Mouse (Mus musculus): ENCODE measurements around the gene Slc35b4. TPM values are rescaled to one million over a fixed set of nuclear protein-coding genes. Genes with fewer than 3 reads are reported as not detected.

Gene Slc35b4
- total and polyA plus RNA-seq, 3 experiments = 1.1 to 20.0 (median 16.7) TPM

DNA sequence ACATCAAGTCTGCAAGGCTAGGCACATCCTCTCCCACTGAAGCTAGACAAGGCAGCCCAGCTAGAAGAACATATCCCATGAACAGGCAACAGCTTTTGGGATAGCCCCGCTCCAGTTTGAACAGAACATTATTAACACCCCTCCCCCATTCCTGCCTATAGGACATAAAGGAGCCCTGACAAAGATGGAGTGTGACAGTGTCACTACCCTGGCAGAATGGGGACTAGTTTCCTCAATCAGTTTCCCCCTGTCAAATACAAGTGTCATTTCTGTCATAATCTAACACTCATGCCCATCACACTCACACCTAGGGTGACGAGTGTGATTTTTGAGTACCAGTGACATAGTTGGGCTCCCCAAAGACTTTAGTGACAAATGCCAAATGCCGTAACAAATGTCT is 28.9 kb downstream of the Slc35b4 start:
- H3K4me3 ChIP-seq (ENCODE audit: low read depth, low read length) = no peak overlapping the region
- ATAC-seq (ENCODE audit: extremely low read depth, insufficient number of reproducible peaks, low FRiP score, poor library complexity, severe bottlenecking) = no peak
- no peak for TF ChIP-seq POLR2AphosphoS5 (IDR thresholded peaks at IDR 0.05; ENCODE audit: insufficient replicate concordance, low read depth, low read length)
- TF ChIP-seq CTCF (IDR thresholded peaks at IDR 0.05; ENCODE audit: low read depth, low read length) = no peak
- no peak for TF ChIP-seq TAL1 (conservative IDR thresholded peaks at IDR 0.05; ENCODE audit: low read depth, low read length)
- no peak for TF ChIP-seq GATA1 (IDR thresholded peaks at IDR 0.05; ENCODE audit: borderline replicate concordance, low read length)
- no peaks in the 10 kb centered on the region for H3K36me3 ChIP-seq (replicated peaks)
- H3K9me3 ChIP-seq (replicated peaks) = peaks cover 4% of the 10 kb centered on the region
- no peak for DNase-seq (ENCODE audit: low spot score)
- H3K4me1 ChIP-seq (ENCODE audit: insufficient read depth, low read depth, low read length) = 0 out of 2 replicates have a peak, but pooled peaks cover 3% of the 10 kb centered on the region
- peaks cover 5% of the 10 kb centered on the region; the same call in 1 of the 2 replicates for H3K27me3 ChIP-seq (ENCODE audit: insufficient read depth, low read length)

- Histone ChIP-seq H3K9me3 (replicated peaks) (peaks cover 4% of the 10 kb centered on the region), H3K4me1 (ENCODE audit: insufficient read depth, low read depth, low read length) (0 out of 2 replicates have a peak, but pooled peaks cover 3% of the 10 kb centered on the region), H3K4me3 (ENCODE audit: low read depth, low read length) (no peak overlapping the region), H3K36me3 (replicated peaks) (no peaks in the 10 kb centered on the region), H3K27me3 (ENCODE audit: insufficient read depth, low read length) (peaks cover 5% of the 10 kb centered on the region)
- no peak for DNase-seq (ENCODE audit: low spot score)
- ATAC-seq (ENCODE audit: extremely low read depth, insufficient number of reproducible peaks, low FRiP score, poor library complexity, severe bottlenecking) = no peak
- no peak for TF ChIP-seq POLR2AphosphoS5 (IDR thresholded peaks at IDR 0.05; ENCODE audit: insufficient replicate concordance, low read depth, low read length)
- no peak for TF ChIP-seq GATA1 (IDR thresholded peaks at IDR 0.05; ENCODE audit: borderline replicate concordance, low read length)
- TF ChIP-seq CTCF (IDR thresholded peaks at IDR 0.05; ENCODE audit: low read depth, low read length) = no peak
- no peak for TF ChIP-seq GATA2 (IDR thresholded peaks at IDR 0.05; ENCODE audit: borderline replicate concordance, low read depth, low read length)
- TF ChIP-seq TAL1 (conservative IDR thresholded peaks at IDR 0.05; ENCODE audit: low read depth, low read length) = no peak
Measured at GRCm38 (mm10) chr6:34146042-34146441, 30.9 kb downstream of the Slc35b4 start.

- ATAC-seq (ENCODE audit: extremely low read depth, insufficient number of reproducible peaks, low FRiP score, poor library complexity, severe bottlenecking) = no peak
- Histone ChIP-seq H3K4me3 (ENCODE audit: low read depth, low read length) (no peak overlapping the region), H3K36me3 (replicated peaks) (no peaks in the 10 kb centered on the region), H3K9me3 (replicated peaks) (peaks cover 4% of the 10 kb centered on the region), H3K27me3 (ENCODE audit: insufficient read depth, low read length) (peaks cover 22% of the 10 kb centered on the region), H3K4me1 (ENCODE audit: insufficient read depth, low read depth, low read length) (no peaks in the 10 kb centered on the region)
- TF ChIP-seq POLR2AphosphoS5 (IDR thresholded peaks at IDR 0.05; ENCODE audit: insufficient replicate concordance, low read depth, low read length) (no peak), CTCF (IDR thresholded peaks at IDR 0.05; ENCODE audit: low read depth, low read length) (no peak), TAL1 (conservative IDR thresholded peaks at IDR 0.05; ENCODE audit: low read depth, low read length) (no peak), GATA1 (IDR thresholded peaks at IDR 0.05; ENCODE audit: borderline replicate concordance, low read length) (no peak), GATA2 (IDR thresholded peaks at IDR 0.05; ENCODE audit: borderline replicate concordance, low read depth, low read length) (no peak)
- no peak for DNase-seq (ENCODE audit: low spot score)
Measured at GRCm38 (mm10) chr6:34142931-34143330, 34.0 kb downstream of the Slc35b4 start.

- peaks cover 17% of the 10 kb centered on the region for H3K27me3 ChIP-seq (ENCODE audit: insufficient read depth, low read length)
- TF ChIP-seq GATA2 (IDR thresholded peaks at IDR 0.05; ENCODE audit: borderline replicate concordance, low read depth, low read length) (no peak), CTCF (IDR thresholded peaks at IDR 0.05; ENCODE audit: low read depth, low read length) (no peak), POLR2AphosphoS5 (IDR thresholded peaks at IDR 0.05; ENCODE audit: insufficient replicate concordance, low read depth, low read length) (no peak), GATA1 (IDR thresholded peaks at IDR 0.05; ENCODE audit: borderline replicate concordance, low read length) (no peak), TAL1 (conservative IDR thresholded peaks at IDR 0.05; ENCODE audit: low read depth, low read length) (no peak)
- ATAC-seq (ENCODE audit: extremely low read depth, insufficient number of reproducible peaks, low FRiP score, poor library complexity, severe bottlenecking) (no peak), DNase-seq (ENCODE audit: low spot score) (no peak)
- H3K9me3 ChIP-seq (replicated peaks) = no peaks in the 10 kb centered on the region
- H3K4me1 ChIP-seq (ENCODE audit: insufficient read depth, low read depth, low read length) = no peaks in the 10 kb centered on the region
- no peak overlapping the region for H3K4me3 ChIP-seq (ENCODE audit: low read depth, low read length)
- no peaks in the 10 kb centered on the region for H3K36me3 ChIP-seq (replicated peaks)
Measured at GRCm38 (mm10) chr6:34138366-34138765, 38.5 kb downstream of the Slc35b4 start.

DNA sequence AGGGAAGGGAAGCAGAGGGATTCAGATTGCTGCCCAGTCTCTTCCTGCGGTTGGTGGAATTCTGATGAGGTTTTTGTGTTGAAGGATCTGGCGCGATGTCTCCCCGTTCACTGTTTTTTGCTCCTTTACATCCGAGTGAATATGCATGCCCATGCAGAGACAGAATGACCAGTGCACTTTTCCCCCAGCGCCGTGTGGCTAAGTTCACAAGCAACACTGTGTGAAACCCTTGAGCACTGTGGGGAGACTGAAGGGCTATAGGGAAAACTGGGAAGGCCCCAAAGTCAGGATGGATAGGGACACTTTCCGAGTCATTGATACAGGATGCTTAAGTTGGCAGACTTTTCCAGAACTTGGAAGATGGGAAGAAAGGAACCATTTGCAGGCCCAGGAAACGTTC is 44.5 kb downstream of the Slc35b4 start:
- DNase-seq (ENCODE audit: low spot score) (no peak), ATAC-seq (ENCODE audit: extremely low read depth, insufficient number of reproducible peaks, low FRiP score, poor library complexity, severe bottlenecking) (no peak)
- Histone ChIP-seq H3K4me3 (ENCODE audit: low read depth, low read length) (no peak overlapping the region), H3K9me3 (replicated peaks) (no peaks in the 10 kb centered on the region), H3K27me3 (ENCODE audit: insufficient read depth, low read length) (peaks cover 13% of the 10 kb centered on the region), H3K4me1 (ENCODE audit: insufficient read depth, low read depth, low read length) (no peaks in the 10 kb centered on the region), H3K36me3 (replicated peaks) (no peaks in the 10 kb centered on the region)
- TF ChIP-seq GATA1 (IDR thresholded peaks at IDR 0.05; ENCODE audit: borderline replicate concordance, low read length) (no peak), POLR2AphosphoS5 (IDR thresholded peaks at IDR 0.05; ENCODE audit: insufficient replicate concordance, low read depth, low read length) (no peak), TAL1 (conservative IDR thresholded peaks at IDR 0.05; ENCODE audit: low read depth, low read length) (no peak), GATA2 (IDR thresholded peaks at IDR 0.05; ENCODE audit: borderline replicate concordance, low read depth, low read length) (no peak), CTCF (IDR thresholded peaks at IDR 0.05; ENCODE audit: low read depth, low read length) (no peak)

GRCm38 (mm10) chr6:34129261-34129660 is 47.6 kb downstream of the Slc35b4 start:
- Histone ChIP-seq H3K4me3 (ENCODE audit: low read depth, low read length) (no peak overlapping the region), H3K4me1 (ENCODE audit: insufficient read depth, low read depth, low read length) (no peaks in the 10 kb centered on the region), H3K9me3 (replicated peaks) (no peaks in the 10 kb centered on the region), H3K27me3 (ENCODE audit: insufficient read depth, low read length) (peaks cover 16% of the 10 kb centered on the region), H3K36me3 (replicated peaks) (no peaks in the 10 kb centered on the region)
- TF ChIP-seq TAL1 (conservative IDR thresholded peaks at IDR 0.05; ENCODE audit: low read depth, low read length) = no peak
- no peak for TF ChIP-seq GATA1 (IDR thresholded peaks at IDR 0.05; ENCODE audit: borderline replicate concordance, low read length)
- TF ChIP-seq POLR2AphosphoS5 (IDR thresholded peaks at IDR 0.05; ENCODE audit: insufficient replicate concordance, low read depth, low read length) = no peak
- TF ChIP-seq CTCF (IDR thresholded peaks at IDR 0.05; ENCODE audit: low read depth, low read length) = no peak
- no peak for TF ChIP-seq GATA2 (IDR thresholded peaks at IDR 0.05; ENCODE audit: borderline replicate concordance, low read depth, low read length)
- ATAC-seq (ENCODE audit: extremely low read depth, insufficient number of reproducible peaks, low FRiP score, poor library complexity, severe bottlenecking) = no peak
- no peak for DNase-seq (ENCODE audit: low spot score)

Data from G1E (cell line).